Mouse (Mus musculus): ENCODE results near the gene Bahcc1.
A peak's percentile ranks its signal among the peaks of the same experiment; 100 is the strongest.

Bahcc1 gene

DNA sequence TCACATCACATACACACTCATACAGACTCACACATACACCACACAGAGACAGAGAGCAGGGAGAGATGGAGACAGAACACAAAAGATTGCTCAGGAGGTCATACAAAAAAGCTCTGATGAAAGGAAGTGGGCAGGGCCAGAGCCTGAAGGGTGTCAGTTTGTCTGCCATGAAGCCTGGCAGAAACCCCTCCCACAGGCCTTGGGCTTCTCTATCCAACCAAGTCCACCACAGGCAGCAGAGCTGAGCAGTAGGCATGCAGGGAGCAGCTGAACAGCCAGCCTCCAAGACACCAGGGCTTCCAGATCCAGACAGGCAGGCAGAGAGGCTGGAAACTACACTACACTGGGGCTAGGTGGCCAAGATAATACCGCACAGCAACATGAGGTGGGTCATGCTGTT, 61.0 kb downstream of the Bahcc1 start:
- DNase-seq (ENCODE audit: low read depth, low spot score) = no peak

DNA sequence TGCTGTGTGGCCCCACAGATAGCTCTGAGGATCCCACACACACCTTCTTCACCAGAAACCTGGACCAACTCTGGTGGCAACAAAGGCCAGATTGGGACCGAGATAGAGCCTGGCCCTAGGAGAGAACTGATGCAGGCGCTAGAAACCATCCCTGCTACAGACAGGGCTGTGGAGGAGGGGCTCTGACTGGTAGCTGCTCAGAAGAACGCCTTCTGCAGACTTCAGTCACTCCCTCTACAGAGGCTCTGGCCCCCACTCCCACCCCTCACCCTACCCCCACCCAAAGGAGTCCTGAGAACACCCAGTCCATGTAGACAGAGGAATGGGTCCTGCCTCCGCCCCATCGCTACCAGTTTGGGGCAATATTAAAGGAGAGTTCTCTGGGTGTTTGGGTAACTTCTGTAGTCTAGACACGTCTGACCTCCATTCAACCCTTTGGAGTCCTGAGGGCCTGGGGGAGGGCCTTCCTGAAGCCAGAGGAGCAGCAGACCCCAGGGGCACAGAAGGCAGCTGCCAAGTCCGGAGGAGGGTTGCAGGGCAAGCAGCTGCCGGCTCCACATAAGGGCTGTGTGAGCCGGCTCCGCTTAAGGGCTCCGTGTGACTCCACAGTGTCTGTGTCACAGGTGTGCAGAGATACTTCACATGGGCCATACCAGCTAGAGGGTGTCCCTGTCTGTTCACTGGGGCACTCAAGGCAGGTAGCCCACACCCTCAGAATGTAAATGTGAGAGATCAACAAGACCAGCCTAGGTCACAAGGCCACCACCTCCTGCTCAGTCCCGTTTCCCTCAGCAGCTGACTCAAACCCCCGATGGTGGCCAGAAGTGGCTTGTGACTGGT, 63.8 kb downstream of the Bahcc1 start:
- no peak for DNase-seq (ENCODE audit: low read depth, low spot score)

DNA sequence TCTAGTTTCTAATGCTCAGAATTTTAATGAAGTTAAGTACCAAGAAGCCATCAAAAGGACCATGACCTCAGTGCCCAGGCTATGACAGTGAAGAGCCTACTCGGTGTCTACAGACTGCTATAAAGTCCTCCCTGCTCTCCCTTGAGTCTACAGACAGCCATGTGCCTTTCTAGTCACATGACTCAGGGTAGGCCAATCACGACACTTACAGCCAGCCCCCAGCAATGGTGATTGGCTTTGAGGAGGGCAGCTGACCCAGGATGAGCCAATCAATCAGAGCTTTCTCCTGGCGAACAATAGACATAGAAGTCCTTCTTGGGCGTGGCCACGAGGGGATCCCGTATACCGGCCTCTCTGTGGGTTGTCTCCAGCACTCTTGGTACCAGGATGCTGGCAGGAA, 65.0 kb downstream of the Bahcc1 start:
- peak; percentile 75 for DNase-seq (ENCODE audit: low read depth, low spot score)

DNA sequence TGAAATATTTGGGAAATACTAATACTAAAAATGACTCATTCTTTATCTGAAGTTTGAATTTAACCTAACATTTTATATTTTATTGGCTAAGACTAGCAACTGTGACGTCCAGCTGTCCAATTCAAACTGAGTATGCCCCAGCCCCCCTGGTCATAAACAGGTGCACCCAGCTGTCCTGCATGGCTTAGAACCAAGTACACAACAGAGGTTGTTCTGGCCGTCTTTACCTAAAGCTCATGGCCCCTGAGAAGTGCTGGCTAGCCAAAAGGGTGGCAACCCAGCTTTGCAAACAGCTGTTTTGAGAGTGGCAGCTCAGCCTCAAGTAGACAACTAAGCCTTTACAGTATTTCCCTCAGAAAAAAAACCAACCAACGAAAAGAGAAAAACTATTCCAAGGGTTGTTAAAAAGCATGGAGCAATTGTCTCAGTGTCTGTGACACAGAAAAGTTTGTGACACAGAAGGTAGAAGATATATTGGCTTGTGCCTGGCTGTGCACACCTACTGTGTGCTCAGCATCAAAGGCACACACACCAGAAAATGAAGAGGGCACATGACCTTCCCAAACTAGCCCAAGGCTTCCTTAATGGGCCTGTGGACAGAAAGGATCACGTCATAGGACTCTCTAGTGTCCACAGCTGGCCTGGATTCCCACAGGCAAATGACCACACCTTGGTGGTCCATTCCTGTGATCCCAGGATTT, 65.8 kb downstream of the Bahcc1 start:
- DNase-seq (ENCODE audit: low read depth, low spot score) = no peak

DNA sequence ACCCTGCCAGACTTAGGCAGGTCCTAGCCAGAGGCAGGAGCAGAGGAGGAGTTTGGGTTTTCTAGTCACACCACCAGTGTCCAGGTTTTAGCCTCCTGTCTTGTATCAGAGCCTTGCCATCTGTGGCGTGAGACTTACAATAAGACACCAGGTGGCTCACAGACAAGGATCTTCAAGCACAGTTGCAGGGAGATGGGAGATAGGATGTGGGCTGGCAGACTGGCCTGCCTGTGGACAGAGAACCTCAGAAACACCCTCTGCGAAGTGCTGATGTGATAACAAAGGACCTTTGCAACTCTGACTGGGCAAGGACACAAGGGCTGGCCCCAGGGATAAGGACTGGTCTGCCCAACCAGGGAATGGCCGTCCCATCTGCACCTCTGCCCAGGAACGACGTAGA, 66.7 kb downstream of the Bahcc1 start:
- DNase-seq (ENCODE audit: low read depth, low spot score) = no peak

DNA sequence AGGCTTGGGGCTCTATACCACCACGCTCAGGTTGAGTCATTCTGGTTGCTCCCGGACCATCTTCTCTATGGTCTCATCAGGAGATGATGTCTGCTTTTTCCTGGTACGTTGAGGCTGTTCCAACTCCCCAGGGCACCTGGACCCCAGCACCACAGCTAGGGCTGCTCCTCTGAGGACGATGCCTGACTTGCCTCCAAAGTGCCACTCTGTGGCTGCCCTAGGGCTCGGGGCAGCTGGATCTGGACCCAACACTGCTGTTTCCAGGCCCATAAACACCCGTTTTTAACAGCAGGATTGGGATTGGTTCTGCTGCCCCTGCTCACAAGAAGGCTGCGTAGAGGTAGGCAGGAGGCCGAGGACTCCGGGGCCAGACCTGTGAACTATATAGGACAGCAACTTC, 70.4 kb downstream of the Bahcc1 start:
- DNase-seq (ENCODE audit: low read depth, low spot score) = no peak

DNA sequence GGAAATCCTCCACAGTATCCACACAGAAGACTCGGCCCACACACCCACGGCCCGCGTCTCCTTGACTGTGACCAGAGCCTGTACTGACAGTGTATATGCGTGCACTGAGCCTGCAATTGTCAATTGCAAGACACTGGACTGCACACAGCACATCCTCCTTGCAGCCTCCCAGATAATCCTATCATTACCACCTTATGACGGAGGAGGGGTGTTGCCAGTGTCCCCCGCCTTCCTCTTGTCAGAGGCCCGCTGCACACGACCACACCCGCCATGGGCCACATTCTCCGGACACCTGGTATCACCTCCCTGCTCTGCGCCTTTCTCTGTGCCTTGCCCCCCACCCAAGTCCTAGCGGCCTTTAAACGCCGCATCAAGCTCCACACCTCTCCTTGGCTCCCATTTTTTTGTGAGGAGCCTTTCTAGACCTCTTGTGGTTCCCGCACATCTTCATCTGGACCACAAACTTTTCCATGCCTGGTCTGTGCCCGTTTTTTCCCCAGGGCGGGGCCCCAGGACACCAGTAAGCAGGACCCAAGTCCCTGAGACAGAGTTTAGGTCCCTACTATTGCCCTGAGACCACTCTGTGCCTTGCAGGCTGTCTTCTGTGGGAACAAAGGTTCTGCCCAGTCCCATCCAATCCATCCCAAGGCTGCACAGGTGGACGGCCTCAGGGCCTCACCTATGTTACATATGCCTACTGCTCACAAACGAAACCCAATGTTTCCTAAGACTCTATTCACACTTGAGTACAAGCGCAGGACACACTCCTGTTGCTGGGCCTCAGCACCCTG, 71.0 kb downstream of the Bahcc1 start:
- DNase-seq (ENCODE audit: low read depth, low spot score) = no peak

DNA sequence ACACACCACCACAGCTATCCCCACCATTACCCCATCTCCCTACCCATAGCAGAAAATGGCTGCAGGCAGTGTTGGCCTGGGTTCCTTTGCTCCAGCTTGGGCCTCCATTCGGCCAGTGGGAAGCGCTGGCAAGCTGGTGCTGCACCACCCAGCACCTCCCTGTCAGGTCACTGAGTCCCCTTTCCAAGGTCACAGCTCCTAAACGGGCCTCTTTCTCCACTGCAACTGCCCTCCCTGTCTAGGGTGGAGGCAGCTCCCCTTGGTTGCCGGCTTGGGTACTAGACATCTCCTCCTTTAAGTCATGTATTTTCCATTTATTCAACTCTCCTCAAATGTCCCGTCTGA, 71.6 kb downstream of the Bahcc1 start:
- DNase-seq (ENCODE audit: low read depth, low spot score) = no peak

DNA sequence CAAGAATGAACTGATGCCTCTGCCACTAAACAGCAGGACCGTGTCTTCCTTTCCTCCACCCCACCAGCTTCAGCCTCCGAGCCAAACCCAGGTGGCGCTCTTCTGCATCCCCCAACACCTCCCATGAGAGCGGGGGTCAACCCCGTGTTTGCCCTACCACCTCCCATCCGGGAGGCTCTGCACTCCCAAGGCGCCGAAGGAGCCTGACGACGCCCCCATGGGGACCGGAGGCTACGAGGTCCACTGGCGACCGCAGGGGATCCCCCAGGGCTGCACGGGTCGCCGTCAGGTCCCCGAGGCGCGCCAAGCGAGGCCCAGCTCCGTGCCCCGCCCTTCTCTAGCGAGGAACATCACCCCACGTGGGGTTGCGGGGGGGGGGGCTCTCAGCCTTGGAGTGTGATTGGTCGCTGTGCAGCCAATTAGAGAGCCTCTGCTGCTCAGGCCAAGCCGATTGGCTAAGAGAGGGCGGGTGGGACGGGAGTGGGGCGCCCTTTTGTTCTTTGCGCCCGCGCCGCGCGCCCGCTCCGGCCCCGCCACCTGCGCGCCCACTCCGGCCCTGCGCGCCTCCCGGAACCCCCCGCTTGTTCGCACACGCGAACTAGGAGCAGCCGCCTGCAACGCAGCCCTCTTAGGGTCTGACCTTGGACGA, 72.3 kb downstream of the Bahcc1 start:
- peak; percentile 86 for DNase-seq (ENCODE audit: low read depth, low spot score)

DNA sequence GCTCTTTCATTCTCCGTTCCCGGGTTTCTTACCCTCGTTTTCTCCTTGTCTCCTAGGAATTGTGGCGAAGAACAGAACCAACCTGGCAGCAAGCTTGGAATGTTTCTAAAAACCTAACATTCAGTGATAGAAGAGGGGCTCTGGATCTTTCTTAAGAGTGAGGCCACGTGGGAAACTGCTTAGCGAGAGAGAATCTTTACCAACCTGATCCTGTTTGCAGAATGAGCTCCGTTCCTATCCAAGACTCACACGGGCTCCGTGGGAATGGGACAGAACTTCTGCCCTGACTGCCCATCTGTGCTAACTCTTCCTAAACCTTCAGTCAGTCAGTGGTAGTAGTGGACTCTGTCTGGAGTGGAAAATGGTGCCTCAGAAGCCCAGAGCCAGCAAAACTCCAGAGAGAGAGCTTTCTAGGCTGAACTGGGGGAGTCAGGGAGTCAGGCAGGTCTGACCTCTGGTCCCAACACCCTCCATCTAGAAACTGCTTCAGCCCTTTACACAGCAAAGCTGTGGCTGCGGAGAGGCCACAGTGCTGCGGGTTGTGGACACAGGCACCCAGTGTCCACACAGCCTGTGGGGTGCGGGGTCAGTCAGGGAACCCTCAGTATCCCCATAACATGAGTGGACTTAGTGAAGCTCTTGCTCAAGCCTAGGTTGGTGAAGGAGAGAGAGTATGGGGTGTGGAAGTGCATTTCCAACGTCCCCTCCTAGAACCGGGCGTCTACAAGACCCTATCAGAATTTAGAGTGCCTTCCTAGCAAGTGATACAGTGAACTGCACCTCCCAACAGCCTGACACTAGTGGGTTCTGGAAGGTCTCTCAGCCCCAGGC, 73.0 kb downstream of the Bahcc1 start:
- no peak for DNase-seq (ENCODE audit: low read depth, low spot score)

DNA sequence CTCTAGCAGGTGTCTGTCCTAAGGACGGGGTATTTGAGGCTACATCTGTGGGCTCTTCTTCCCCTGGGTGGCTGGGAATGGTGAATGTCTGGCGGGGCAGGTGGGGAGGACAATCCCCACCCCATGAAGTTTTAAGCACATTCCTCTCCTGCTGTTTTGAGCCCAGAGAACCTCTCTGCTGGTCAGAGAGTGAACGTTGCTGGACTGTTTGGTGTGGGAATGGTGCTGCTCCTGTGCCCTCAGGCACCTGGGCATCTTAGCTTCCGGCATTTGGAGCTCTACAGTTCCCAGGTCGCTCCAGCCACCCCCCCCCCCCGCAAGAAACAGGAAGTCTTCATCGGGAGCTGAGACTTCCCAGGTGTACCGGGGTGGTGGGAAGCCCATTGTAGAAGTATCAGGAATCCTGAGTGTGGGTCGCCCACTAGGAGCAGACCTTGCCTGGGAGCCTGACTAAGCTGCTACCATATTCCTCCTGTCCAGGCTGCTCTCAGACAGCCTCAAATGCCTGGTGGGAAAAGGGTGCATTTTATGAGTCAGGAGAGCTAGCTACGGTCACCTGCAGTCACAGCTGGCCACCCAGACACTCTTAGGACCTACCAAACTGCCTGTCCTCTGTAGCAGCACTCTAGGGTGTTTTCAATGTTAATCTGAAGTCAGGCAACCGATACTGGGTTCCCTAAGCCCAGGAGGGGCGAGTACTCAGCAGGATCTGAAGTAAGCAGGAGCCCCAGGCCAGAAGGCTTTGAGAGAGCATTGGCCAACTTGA, 73.8 kb downstream of the Bahcc1 start:
- DNase-seq (ENCODE audit: low read depth, low spot score) = no peak

DNA sequence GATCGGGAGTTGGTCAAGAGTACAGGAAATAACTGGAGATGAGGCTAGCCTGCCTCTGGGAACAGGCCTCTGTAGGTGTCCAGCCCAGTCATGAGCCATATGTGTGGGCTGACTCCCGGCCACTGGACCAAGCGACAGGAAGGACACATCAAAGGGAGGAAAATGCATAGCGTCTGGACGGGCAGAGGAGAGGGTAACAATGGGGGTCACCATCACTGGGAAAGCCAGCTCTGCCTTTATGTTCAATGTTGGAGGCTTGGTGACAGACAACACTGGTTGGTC, 74.3 kb downstream of the Bahcc1 start:
- no peak for DNase-seq (ENCODE audit: low read depth, low spot score)

DNA sequence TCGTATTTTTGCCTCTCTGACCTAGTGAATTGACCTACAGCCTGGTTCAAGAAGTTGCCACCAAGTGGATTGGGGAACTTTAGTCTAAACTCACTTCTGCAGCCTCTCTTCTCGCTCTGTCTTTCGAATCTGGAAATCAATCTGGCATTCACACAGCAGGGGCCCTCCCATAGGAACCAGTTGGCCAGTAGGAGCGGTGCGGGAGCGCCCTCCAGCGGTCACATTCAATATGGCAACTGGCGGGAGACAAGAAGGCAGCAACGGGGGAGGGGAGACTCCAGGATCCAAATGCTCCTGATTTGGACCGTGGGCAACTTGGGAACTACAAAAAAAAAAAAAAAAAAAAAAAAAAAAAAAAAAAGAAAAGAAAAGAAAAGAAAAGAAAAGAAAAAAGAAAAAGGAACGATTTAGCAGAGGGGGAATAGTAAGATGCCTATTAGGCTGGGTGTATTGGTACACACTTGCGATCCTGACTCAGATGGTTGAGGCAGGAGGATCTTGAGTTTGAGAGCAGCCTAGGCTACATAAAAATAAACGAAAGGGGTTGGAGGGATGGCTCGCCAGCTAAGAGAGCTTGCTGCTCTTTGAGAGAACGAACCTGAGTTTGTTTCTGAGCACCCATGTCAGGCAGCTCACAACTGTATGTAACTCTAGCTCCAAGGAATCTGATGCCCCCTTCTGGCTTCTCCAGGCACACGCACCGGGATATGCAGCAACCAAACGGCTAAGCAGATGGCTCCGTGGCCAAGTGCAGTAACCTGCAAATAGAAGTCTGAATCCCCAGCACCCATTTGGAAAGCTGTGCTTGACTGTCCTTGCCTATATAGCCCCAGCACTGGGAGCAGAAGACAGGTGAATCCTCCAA, 75.1 kb downstream of the Bahcc1 start:
- DNase-seq (ENCODE audit: low read depth, low spot score) = peak; percentile 84

DNA sequence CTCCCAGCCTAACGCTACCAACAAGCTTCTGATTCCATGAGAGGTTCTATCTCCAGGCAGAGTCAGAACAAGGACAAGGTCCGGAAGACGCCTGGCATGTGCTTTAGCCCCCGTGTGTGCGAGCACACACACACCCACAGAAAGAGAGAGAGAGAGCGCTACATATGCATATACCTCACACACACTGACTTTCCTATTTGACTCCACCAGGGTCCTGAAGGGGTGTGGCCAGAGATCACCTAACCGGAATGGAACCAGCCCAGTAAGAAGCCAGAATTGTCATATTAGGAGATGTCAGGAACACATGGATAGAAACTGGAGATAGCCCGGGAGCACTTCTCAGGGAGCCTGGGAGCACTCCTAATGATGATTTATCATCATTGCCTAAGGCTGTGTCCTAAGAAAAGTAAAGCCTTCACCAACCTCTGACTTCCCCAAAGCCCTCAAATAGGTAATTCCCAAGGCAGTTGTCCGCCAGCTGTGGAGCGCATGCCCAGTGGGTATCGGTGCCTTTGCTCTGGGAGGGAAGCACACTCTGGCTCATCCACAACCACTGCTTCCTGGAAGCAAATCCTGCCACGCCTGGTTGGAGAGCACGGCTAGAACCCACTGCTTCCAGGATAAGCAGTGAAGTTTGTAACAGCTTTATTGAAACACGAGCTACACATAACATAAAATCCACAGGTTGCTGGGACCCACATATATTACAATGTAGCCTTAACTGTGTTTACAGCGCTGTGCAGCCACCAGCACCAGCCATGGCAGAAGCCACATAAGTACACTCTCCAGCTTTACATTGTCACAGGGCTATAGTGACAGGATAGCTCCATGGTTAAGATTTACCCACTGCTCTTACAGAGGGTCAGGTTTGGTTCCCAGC, 75.9 kb downstream of the Bahcc1 start:
- no peak for DNase-seq (ENCODE audit: low read depth, low spot score)

DNA sequence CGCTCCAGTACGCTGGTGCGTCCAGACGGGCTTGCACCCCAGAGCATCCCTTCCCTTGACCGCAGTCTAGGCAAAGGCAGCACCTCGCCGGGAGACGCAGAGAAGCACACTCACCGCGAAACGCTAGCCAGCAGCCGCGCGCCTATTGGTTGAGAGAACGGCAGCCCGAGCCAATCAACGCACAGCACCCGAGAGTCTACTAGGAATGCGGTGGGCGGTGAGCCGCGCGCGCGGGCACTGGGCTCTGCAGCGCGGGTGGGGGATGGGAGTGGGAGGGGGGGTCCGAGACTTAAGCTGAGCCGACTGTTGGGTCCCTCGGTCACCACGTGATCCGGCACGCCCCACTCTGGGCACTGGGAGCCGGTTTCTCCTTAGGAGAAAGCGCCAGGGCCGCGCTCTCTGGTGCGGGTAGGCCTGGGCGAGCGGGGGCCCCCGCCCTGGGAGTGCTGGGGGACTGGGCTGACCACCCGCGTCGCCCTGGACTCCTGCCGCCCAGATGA, 78.1 kb downstream of the Bahcc1 start:
- DNase-seq (ENCODE audit: low read depth, low spot score) = peak; percentile 86

DNA sequence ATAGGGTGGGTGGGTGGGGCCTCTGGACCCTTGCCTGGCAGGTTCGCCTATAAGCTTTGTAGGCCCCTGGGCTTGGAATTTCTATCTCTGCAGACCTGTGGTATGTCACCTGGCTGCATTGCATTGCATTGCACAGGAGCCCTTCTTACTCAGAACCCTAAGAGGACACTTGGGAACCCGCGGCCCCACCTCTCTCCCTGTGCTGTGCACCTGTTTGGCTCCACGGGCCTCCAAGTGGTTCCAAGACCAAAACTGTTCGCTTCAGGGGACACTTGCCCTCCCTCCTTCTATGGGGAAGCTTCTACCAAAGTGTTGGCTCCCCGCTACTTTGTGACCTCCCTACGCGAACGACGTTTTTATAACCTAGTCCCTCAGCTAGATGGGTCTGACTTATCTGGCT, 78.8 kb downstream of the Bahcc1 start:
- no peak for DNase-seq (ENCODE audit: low read depth, low spot score)

DNA sequence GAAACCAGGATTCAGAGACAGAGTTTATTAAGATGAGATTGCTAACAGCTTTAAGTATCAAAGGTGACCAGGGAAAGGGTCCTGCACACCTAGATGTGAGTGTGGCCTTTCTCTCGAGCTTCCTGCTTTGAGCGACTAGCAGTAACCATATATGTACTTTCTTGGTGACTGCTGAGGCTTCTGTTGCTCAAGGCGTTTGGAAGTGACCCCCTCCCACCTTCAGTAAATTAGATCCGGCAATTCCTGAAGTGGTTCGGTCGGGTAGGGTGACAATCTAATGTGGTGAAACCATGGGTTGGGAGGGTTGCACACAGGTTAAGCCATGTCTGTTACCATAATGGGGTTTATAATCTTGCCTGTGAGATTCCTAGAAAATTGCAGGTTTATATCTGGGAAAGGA, 79.3 kb downstream of the Bahcc1 start:
- no peak for DNase-seq (ENCODE audit: low read depth, low spot score)

DNA sequence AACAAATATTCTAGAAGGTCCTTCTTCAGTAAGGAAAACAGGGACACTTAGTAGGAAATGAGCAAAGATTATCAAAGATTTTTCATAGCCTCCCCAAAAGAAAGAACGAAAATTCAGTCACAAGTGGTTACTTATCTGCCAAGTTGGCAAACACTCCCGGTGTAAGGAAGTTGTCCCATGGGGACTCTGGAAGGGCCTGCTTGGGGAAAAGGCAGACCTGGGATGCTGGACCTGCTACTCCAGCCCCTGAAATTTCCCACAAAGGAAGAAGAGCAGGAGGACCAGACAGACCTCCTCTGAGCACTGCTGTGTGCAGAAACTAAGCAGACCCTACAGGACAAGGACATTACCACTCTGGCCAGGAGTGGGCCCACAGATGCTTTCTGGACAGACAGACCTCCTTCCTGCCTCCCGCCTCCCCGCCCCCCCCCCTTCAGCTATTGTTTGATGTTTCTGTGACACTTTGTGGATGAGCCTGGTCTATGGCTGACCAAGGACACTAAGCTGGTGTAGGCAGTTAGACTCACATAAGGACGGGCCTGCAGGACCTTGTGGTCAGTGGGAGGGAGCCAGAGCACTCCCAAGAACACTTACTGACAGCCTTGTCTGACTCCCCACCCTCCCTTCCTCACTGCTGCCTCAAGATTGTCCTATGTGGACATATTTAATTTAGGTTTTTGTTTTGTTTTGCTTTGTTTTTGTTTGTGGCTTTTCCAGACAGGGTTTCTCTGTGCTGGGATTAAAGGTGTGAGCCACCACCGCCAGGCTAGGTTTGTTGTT, 81.3 kb downstream of the Bahcc1 start:
- no peak for DNase-seq (ENCODE audit: low read depth, low spot score)
